Mouse (Mus musculus) hindbrain, embryonic 11.5 days (tissue): ENCODE measurements around the gene Ulk1. TPM values are rescaled to one million over a fixed set of nuclear protein-coding genes. Genes with fewer than 3 reads are reported as not detected.
"Not testable (repeated sequence)": the region's sequence is repeated elsewhere in the genome, so short reads cannot be mapped to it uniquely, and the experiment has no call there.

ENCODE experiments used
- ATAC-seq: fragments of 200-750 bp; cut with Nextera tagmentation; 2 replicates; pipeline ENCODE4 v1.8.0; 2017; ENCODE audit warnings: mild to moderate bottlenecking, moderate TSS enrichment, moderate library complexity; ENCODE audit not compliant: low FRiP score
- DNase-seq: peaks from one replicate; pipeline ENCODE4 v3.0.0-alpha.2; 2015; ENCODE audit warnings: low spot score
- H3K27ac ChIP-seq: fragments of 300-500 bp; sonication (generic); 2 replicates; pipeline ENCODE4 v1.5.1; 2014; ENCODE audit warnings: mild to moderate bottlenecking, low read depth, low read length
- H3K27me3 ChIP-seq: fragments of 300-500 bp; sonication (generic); 2 replicates; pipeline ENCODE4 v1.6.1; 2014; ENCODE audit warnings: mild to moderate bottlenecking, low read length, moderate library complexity, mixed read lengths; ENCODE audit not compliant: control insufficient read depth, insufficient read depth
- H3K36me3 ChIP-seq: fragments of 300-500 bp; sonication (generic); 2 replicates; pipeline ENCODE4 v1.6.1; 2014; ENCODE audit warnings: mild to moderate bottlenecking, low read length, moderate library complexity, mixed read lengths; ENCODE audit not compliant: control insufficient read depth, insufficient read depth
- H3K4me1 ChIP-seq: fragments of 300-500 bp; sonication (generic); replicated peaks from 2 replicates; pipeline ENCODE4 v1.6.1; 2014; ENCODE audit warnings: low read length, mixed read lengths; ENCODE audit not compliant: control insufficient read depth, insufficient read depth
- H3K4me2 ChIP-seq: fragments of 300-500 bp; sonication (generic); replicated peaks from 2 replicates; pipeline ENCODE4 v1.6.1; 2014; ENCODE audit warnings: mild to moderate bottlenecking, low read depth, low read length
- H3K4me3 ChIP-seq: fragments of 300-500 bp; sonication (generic); 2 replicates; pipeline ENCODE4 v1.5.1; 2014; ENCODE audit warnings: low read depth, low read length
- H3K9ac ChIP-seq: fragments of 300-500 bp; sonication (generic); 2 replicates; pipeline ENCODE4 v1.6.1; 2014; ENCODE audit warnings: low read depth, low read length
- H3K9me3 ChIP-seq: fragments of 300-500 bp; sonication (generic); 2 replicates; pipeline ENCODE4 v1.6.1; 2016; ENCODE audit warnings: low read length; ENCODE audit not compliant: control insufficient read depth
- WGBS: fragments of 180-500 bp; shearing (Covaris S2); extraction: QIAGEN DNeasy Blood & Tissue Kit; methylation state at CpG from one replicate; pipeline ENCODE4 v1.1.7; 2014; 5-methylcytosine and 5-hydroxymethylcytosine counted together
- polyA plus RNA-seq: library from polyadenylated mRNA; unstranded; fragments of >200 nt; fragmentation: Nextera tagmentation; extraction: Ambion mirVana; gene quantifications from 2 replicates; pipeline ENCODE4 v1.2.1, GENCODE M21; 2014

Gene Ulk1
- polyA plus RNA-seq, 1 experiment from 2014 or later: 36.1 TPM

GRCm38 (mm10) chr5:110838016-110838415 is 28.1 kb upstream of the Ulk1 start:
- H3K4me2 ChIP-seq, ATAC-seq, H3K4me3 ChIP-seq, H3K27me3 ChIP-seq, H3K4me1 ChIP-seq, H3K36me3 ChIP-seq, H3K9me3 ChIP-seq, H3K27ac ChIP-seq, H3K9ac ChIP-seq, DNase-seq: not testable (repeated sequence)
- WGBS: 88% methylated on average over 5 of the region's 5 CpGs

DNA sequence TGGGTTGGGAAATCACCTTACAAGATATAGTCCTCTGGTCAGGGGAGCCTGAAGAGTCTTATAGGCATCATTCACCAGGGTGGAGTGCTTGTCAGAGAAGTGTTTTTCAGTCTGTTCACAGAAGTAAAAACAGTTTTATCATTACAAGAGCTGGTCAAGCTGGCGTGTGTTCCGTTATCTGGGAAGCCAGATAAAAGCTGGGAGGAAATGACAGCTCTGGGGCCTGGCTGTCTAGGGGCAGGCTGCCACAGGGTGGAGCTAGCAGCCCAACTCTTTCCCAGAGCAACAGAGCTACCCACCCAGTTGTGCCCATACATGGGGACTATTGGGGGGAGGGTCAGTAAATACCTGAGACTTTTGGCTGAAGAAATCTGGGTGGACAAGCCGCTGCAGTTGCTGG is 26.1 kb upstream of the Ulk1 start:
- no peak overlapping the region for H3K4me2 ChIP-seq

GRCm38 (mm10) chr5:110831036-110831720 is 21.3 kb upstream of the Ulk1 start:
- Histone ChIP-seq H3K27me3 (no peaks in the 10 kb centered on the region), H3K9me3 (no peaks in the 10 kb centered on the region), H3K4me3 (no peak overlapping the region), H3K4me1 (no peaks in the 10 kb centered on the region), H3K4me2 (no peak overlapping the region), H3K9ac (no peak overlapping the region), H3K27ac (no peak overlapping the region), H3K36me3 (no peaks in the 10 kb centered on the region)
- DNase-seq (no peak), ATAC-seq (no peak)
- 93% methylated on average over 5 of the region's 5 CpGs for WGBS

More for the DNA sequence above, 26.1 kb upstream of the Ulk1 start:
- 41% methylated on average over 3 of the region's 3 CpGs for WGBS
- no peak for ATAC-seq
- H3K9me3 ChIP-seq: no peaks in the 10 kb centered on the region
- H3K27ac ChIP-seq: no peak overlapping the region
- H3K36me3 ChIP-seq: no peaks in the 10 kb centered on the region
- H3K9ac ChIP-seq: no peak overlapping the region
- H3K27me3 ChIP-seq: no peaks in the 10 kb centered on the region
- DNase-seq: peak; percentile 54
- no peaks in the 10 kb centered on the region for H3K4me1 ChIP-seq
- H3K4me3 ChIP-seq: no peak overlapping the region

- no peak overlapping the region for H3K27ac ChIP-seq
- ATAC-seq: no peak
- H3K36me3 ChIP-seq: no peaks in the 10 kb centered on the region
- WGBS: 90% methylated on average over 5 of the region's 5 CpGs
- H3K27me3 ChIP-seq: no peaks in the 10 kb centered on the region
- H3K9me3 ChIP-seq: no peaks in the 10 kb centered on the region
- no peaks in the 10 kb centered on the region for H3K4me1 ChIP-seq
- H3K9ac ChIP-seq: no peak overlapping the region
- H3K4me3 ChIP-seq: no peak overlapping the region
- no peak overlapping the region for H3K4me2 ChIP-seq
- no peak for DNase-seq
Observed at GRCm38 (mm10) chr5:110827576-110827975, 17.7 kb upstream of the Ulk1 start.

- Histone ChIP-seq H3K27me3 (no peaks in the 10 kb centered on the region), H3K36me3 (no peaks in the 10 kb centered on the region), H3K9me3 (no peaks in the 10 kb centered on the region), H3K4me1 (no peaks in the 10 kb centered on the region), H3K27ac (no peak overlapping the region), H3K4me2 (no peak overlapping the region), H3K9ac (no peak overlapping the region), H3K4me3 (no peak overlapping the region)
- DNase-seq: no peak
- no peak for ATAC-seq
- 93% methylated on average over 8 of the region's 8 CpGs for WGBS
Observed at GRCm38 (mm10) chr5:110826781-110827495, 17.0 kb upstream of the Ulk1 start.

- H3K27ac ChIP-seq: no peak overlapping the region
- DNase-seq (no peak), ATAC-seq (no peak)
- no peaks in the 10 kb centered on the region for H3K9me3 ChIP-seq
- no peaks in the 10 kb centered on the region for H3K4me1 ChIP-seq
- no peak overlapping the region for H3K9ac ChIP-seq
- WGBS: 90% methylated on average over 4 of the region's 4 CpGs
- no peaks in the 10 kb centered on the region for H3K36me3 ChIP-seq
- no peak overlapping the region for H3K4me3 ChIP-seq
- no peaks in the 10 kb centered on the region for H3K27me3 ChIP-seq
- no peak overlapping the region for H3K4me2 ChIP-seq
Observed at GRCm38 (mm10) chr5:110824421-110824820, 14.5 kb upstream of the Ulk1 start.

GRCm38 (mm10) chr5:110808821-110809666 is 853 bp downstream of the Ulk1 start:
- Histone ChIP-seq H3K36me3 (no peaks in the 10 kb centered on the region), H3K4me1 (peaks cover 6% of the 10 kb centered on the region; the same call in 1 of the 2 replicates), H3K27me3 (no peaks in the 10 kb centered on the region), H3K9me3 (no peaks in the 10 kb centered on the region), H3K9ac (peak overlapping the region; percentile 94), H3K4me3 (peak overlapping the region; percentile 85), H3K4me2 (peak overlapping the region; percentile 97), H3K27ac (peak overlapping the region; percentile 76; the same call in 1 of the 2 replicates)
- DNase-seq: peak; percentile 54
- no peak; the same call in 1 of the 2 replicates for ATAC-seq
- 2% methylated on average over 25 of the region's 27 CpGs for WGBS

DNA sequence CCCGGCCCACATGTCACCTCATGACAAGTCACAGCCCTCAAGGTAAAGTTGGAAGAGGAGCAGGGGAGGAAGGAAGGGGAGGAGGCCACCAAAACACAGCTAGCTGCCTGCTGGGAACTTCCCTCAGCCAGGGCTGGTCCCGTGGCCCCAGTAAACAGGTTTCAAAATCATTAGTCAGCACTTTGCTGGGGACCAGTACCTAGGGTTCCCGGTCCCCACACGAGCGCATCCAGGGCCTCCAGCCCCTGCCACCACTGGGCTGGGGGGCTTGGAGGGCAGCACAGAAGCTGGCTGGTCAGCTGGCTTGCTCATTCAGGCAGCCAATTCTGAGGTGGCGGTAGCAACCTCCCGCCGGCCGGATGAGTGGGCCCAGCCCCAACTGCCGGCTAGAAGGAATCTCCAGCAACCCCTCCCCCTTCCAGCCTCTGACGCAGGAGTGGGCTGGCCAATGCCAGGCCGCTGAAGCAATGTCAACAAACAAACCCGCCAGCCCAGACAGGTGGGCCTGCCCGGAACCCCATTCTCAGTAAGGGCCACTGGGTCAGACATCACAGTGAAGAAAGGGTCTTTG is 1.8 kb downstream of the Ulk1 start:
- 3% methylated on average over 14 of the region's 14 CpGs for WGBS
- H3K27ac ChIP-seq: no peak overlapping the region

More for the DNA sequence above, 1.8 kb downstream of the Ulk1 start:
- H3K4me3 ChIP-seq: peak overlapping the region; percentile 85
- H3K9ac ChIP-seq: peak overlapping the region; percentile 52
- DNase-seq (peak; percentile 85), ATAC-seq (peak; percentile 56)
- H3K27me3 ChIP-seq: no peaks in the 10 kb centered on the region
- H3K9me3 ChIP-seq: no peaks in the 10 kb centered on the region
- no peaks in the 10 kb centered on the region for H3K36me3 ChIP-seq
- H3K4me2 ChIP-seq: peak overlapping the region; percentile 97
- peaks cover 6% of the 10 kb centered on the region; the same call in 1 of the 2 replicates for H3K4me1 ChIP-seq
